Mouse (Mus musculus): ENCODE data around the gene Wdfy3.

DNA sequence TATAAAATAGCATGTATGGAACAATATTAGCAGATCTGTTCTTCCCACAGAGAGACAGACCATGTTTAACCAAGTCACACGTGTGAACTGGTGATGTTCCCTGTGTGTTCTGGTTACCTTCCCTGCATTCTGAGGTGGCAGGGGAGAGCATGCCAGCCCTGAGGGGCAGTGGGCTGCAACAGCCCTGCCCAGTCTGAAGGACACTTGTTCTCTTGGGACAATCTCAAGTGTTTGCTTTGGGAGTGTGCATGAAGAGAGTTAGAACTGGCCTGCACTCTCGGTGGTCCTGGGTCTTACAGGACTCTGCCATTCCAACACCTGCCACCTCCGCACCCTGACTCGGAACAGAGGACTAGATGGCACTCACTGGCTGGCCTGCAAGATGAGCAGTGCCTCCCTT, 193.5 kb downstream of the Wdfy3 start:
- TF ChIP-seq CTCF (IDR thresholded peaks at IDR 0.05; ENCODE audit: low read depth) (no peak), EP300 (optimal IDR thresholded peaks at IDR 0.05) (no peak)

Data from stomach, postnatal 0 days (tissue).